Mouse (Mus musculus) lung, postnatal 0 days (tissue): ENCODE data around the gene 6430531B16Rik.

Experiments
- CTCF ChIP-seq: IDR thresholded peaks from 2 replicates; pipeline ENCODE4 v1.5.1; 2016; ENCODE audit warnings: antibody characterized with exemption, mild to moderate bottlenecking
- EP300 ChIP-seq: IDR thresholded peaks from 2 replicates; pipeline ENCODE4 v1.6.1; 2016; ENCODE audit warnings: antibody characterized with exemption, mild to moderate bottlenecking, control low read depth

DNA sequence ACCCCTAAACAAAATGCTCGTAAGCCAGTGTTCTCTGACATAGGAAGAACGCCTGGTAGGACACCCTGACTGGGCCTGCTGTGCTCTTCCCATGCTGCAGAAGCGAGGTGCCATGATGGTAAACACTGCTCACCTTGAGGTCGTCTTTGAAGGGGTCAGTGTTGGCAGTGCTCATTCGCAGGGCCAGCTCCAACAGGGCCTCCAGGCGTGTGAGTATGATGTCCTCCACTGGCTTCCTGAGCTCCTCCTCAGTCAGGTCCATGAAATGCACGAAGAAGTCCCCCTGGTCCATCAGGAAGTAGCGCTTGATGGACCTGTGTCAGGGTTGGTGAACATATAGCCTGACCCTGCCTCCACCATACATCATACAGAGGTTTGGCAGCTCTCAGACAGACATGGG, 26.1 kb upstream of the 6430531B16Rik start:
- TF ChIP-seq CTCF (no peak), EP300 (no peak)
